Mouse (Mus musculus) gastrocnemius, adult 18-20 months (tissue): ENCODE results near the gene Prkn. TPM values are rescaled to one million over a fixed set of nuclear protein-coding genes. Genes with fewer than 3 reads are reported as not detected.
A peak's percentile ranks its signal among the peaks of the same experiment; 100 is the strongest.

ENCODE experiments used
- DNase-seq: peaks from one replicate; pipeline ENCODE4 v3.0.0; 2021; ENCODE audit warnings: low spot score
- total RNA-seq, 2 experiments: library from RNA; stranded (reverse); gene quantifications; 2 replicates each; pipeline ENCODE4 v1.2.3; 2021

The Prkn gene
- total RNA-seq, 2 experiments from 2014 or later: 23.1 to 23.8 TPM

DNA sequence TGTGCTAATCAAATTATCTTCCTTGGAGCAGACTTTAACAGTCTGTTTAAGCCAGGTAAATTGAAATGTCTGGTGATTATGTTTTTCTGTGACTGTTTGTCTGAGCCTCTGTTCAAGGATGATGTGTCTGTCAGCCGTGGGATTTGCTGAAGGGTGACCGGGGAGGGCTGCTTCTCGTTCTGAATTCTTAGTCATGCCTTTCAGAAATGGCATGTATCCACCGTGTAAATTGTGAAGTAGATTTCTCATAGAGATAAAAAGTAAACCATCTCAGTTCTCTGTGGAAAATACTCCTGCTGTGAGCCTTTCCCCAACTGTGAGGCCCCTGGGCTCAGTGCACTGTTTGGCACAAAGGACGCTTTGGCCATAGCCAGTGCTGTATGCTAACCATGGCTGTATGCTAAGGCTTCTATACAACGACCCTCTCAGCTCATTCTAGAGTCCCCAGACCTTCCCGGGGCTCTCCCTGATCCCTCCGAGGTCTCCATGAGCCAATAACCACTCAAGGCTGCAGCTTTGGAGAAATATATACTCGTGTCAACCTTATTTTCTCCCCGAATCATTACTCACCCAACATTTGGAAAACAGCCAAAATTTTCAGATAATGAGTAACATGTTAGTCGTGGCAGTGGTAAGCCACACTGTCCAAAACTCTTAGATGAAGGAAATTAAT lies 552.6 kb downstream of the Prkn start:
- DNase-seq: no peak

DNA sequence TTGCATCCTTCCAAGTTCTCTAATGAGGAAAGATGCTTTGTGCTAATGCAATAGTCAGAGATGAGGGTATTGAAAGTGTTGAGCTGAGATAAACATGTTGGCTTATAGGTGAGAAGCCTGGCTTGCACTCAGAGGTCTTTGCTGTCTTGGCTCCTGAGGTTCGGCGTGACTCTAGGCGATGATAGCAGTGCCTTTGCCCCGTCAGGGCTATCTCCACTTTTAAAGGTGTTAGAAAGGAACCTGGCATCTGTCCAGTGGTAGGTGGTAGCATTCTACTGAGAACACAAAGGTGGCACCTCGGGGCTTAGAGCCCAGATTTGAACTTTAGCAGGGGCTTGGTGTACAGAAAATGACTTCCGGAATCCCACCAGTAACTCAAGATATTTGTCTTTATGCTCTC lies 554.4 kb downstream of the Prkn start:
- DNase-seq: no peak

DNA sequence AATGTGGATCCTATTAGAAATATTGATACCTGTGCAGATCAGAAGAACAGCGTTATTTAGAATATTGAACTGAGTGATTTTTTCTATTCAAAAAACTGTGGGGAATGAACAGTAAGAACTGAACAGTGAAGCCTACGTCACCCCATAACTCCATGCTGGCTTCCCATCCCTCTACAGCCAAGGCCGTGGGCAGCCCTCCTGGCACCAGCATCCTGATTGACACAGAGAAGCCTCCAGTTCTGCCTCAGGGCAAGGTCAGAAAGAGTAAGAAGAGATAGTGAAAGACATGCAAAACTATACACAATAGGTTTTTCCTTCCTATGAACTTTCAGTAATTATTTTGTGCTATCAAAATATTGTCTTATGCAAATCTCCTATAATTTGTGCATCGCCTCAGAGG lies 557.5 kb downstream of the Prkn start:
- no peak for DNase-seq

DNA sequence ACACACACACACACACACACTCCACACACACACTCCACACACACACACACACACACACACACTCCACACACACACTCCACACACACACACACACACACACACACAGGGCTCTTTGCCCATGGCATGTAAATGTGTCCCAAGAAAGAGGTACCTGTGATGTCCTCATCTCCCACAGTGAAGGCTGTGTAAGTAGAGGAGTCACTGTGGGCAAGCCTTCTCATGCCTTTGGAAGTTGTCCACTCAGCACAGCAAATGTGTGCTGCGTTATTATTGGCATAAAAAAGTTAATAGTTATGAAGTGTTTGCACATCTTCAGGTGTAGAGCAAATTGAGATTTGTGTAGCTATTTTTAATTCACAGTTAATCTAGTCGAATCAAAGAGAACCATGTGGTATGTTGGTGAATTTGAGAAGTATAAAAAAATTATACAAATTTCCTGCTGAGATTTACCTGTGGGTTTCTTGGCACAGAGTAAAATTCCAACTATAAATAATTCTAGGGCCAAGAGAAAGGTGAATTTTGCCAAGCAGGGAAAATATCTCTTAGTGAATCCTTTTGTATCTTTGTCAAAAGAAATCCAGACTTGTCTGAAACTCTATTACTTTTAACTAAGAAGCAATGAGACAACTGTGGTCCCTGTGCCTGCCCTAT lies 562.2 kb downstream of the Prkn start:
- DNase-seq: no peak

DNA sequence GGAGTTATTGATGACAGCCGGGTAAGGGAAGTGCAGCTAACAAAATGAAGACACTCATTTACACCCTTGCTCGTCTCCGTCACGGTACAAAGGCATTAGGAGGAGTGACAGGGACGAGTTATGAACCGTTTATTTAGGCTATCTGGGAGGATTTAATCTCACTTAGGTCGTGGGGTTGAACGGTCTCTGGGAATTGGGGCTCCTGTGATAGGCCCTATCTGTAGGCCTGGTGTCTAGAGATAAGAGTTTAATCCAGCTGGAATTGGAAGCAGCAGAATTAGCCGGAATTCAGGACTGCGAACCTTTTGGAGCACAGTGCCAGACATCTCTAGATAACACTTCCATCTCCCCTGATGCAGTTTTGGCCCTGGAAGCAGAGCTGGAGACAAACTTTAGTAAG lies 571.2 kb downstream of the Prkn start:
- DNase-seq: no peak

DNA sequence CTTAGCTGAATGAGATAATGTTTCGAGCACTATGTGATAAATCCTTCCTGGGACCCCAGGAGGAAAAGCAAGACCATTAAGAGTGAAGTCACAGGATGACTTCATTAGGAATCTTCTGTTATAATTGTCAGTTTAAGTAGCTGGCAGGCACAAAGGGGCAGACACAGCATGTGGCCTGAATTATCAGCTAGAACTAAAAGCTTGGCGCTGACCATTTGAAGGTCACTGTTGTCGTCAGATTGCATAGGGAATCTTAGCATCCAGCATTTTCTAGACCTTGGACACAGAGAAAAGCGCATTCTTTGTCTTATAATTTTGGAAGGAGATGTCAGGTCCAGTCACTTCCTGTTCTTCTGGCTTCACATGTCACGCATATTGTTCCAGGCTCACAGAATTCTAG lies 573.5 kb downstream of the Prkn start:
- DNase-seq: no peak

DNA sequence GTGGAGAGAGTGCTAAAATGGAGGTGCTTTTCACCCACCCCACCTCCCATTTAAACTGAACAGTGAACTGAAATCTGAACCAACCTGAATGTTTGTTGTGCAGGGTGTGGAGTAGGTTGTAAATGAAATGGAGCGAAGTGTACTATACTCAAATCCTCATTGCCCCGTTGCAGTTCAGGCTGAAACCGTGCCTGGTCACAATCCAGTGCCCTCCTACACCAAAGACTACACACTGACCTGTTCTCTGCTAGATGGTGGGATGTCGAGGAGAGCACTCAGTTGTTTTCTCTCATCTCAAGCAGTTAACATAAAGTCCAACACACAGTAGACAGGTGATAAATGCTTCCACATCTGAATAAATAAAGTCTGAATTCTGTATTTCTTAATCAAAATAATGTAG lies 574.1 kb downstream of the Prkn start:
- no peak for DNase-seq

DNA sequence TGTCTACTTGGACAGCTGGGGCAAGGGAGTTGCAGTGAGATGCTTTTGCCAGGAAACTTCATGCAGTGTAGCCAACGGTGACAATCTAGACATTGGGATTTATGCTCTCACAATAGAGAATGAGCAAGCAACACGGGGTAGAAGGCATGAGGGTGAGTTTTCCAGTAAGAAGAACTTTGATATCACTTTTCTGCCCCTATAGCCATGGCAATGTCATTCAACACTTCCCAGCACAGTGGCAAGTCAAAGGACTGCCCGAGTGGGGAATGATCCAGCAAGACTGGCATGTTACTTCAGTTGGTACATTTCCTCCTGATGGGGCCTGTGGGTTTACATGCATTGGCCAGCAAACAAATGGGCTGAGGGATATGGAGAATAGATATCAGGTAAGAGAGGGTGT lies 577.0 kb downstream of the Prkn start:
- no peak for DNase-seq

DNA sequence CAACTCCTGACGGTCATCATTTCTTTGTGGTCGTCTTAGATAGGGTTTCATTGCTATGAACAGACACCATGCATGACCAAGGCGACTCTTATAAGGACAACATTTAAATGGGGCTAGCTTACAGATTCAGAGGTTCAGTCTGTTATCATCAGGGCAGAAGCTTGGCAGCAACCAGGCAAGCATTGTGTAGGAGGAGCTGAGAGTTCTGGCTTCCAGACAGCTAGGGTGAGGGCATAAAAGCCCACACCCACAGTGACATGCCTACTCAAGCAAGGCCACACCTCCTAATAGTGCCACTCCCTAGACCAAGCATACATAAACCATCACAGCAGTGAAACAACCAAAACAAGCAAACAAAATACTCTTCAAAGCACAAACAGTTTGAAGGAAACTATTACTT lies 579.3 kb downstream of the Prkn start:
- DNase-seq: no peak

DNA sequence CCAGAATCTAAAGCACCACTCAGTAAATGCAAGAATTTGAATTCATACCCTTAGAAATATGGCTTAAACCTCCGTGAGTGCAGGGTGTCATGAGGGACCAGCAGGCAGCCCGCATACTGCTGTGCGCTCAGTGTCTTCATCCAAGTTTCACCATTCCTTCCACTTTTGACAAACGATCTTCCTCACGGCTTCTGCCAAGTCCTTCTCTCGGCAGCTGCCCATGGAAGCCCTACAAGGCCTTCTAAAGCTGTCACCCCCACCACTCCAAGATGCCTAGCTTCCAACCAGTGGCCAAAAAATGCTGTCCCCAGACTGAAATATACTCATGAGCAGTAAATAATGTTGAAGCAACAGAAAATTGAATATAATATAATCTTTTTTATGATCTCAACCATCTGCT lies 580.7 kb downstream of the Prkn start:
- peak; percentile 21 for DNase-seq

DNA sequence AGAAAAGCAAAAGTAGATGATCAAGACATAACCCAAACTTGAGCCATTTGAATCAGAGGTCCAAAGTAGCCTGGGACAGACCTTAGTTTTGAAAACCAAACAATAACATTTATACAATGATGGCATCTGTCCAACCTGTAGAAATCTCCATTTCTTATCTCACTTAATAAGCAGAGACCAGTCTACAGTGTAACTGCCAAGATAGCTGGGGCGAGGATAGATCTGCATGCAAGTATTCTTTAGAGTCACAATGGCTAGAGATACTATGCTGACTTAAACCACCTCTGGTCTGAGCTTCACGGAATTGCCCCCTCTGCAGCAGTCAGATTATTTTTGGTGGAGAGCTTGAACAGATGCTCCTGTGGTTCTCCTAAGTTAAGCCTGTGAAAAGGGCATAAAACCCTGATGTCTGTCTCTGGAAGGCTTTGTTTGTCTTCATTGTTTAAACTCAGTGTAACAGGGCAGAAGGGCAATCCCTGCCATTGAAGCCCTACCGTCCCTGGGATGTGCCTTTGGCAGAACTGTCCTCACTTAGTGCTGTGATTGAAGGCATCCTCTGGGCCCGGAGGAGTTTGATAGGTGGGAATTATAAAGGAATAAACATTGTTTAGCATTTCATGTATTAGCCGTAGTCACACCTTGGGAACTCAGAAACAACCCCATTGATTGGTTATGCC lies 581.2 kb downstream of the Prkn start:
- DNase-seq: no peak

DNA sequence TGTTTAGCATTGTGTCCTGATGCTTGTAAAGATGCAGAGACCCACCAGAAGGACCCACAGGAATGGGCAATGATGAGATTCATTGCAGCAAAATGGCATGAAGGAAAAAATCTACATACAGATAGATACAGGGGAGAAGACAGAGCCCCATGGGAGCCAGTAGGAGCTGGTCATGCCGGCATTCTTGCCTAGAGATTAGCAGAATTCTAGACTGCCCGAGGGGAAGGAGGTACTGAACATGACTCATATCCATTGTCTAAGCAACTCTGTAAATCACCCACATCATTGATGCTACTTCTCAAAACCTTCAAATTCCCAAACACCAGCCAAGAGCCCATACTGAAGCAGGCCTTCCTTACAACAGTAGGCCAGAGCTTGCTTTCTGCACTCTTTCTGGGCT lies 591.1 kb downstream of the Prkn start:
- no peak for DNase-seq

DNA sequence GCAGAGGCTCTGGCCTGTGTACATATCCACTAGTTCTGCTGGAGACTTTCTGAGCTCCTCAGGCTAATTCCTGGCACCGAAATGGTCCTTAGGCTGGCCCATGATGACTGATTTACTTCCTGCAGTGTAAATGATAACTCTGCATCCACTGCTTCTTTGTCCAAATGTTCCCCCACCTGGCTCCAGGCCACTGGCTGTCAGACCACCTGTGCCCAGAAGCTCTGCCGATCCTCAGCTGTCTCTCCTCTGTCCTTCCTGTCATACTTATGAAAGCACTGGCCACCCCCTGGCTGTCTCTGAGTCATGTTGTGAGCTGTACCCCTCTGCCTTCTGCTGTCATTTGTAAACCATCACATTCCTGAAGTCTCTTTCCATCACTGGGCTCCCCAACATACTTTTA lies 592.4 kb downstream of the Prkn start:
- DNase-seq: no peak

DNA sequence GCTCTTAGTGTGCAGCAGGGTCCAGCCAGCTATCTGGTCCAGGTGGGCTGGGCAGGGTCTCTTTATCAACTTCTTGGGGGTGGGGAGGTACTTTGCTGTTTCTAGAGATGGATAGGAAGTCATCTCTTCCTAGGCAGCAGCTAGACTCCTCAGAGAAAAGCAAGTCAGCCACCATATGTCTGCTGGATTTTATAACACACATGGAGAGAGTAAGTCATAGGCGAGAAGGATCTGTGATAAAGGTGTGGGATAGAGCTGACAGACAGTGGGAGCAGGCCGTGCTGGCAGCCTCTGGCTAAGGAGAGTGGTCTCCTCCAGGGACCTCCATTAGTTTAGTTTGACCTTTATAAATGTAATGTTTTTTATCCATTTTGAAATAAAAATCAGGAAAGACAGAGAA lies 622.5 kb downstream of the Prkn start:
- no peak for DNase-seq

DNA sequence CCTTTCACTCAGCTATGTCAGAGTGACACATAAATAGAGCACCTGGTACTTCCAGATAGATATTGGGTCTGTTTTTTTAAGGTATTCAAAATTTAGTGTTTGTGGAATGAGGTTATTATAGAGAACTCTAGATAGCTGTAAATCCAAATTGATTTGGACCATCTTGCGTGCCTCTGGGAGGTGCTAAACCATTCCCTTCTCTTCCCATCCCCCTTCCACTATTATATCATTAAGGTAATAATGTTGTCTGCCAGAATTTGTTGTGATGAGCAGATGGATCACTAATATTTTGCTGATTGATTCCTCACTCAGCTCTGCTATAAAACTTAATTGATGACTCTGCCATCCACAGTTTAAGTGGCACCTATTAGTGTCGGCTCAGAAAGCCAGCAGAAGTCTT lies 625.9 kb downstream of the Prkn start:
- no peak for DNase-seq

DNA sequence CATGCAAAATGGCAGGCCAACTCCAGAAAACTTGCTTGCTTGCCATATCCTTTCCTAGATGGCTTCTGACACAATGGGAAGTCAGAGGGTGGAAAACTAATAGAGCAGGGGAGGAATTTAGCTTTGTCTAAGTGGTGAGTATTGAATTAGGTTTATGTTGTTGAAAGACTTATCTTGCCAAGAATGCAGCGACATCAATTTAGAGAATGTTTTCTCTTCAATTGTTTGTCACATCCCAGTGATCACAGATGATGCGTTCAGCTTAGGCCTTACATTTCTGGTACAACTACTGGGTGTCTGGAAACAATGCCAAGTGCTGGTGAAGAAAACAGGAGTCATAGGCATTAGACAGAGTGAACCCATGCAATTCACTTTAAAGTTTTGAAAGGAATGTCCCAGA lies 628.4 kb downstream of the Prkn start:
- no peak for DNase-seq

DNA sequence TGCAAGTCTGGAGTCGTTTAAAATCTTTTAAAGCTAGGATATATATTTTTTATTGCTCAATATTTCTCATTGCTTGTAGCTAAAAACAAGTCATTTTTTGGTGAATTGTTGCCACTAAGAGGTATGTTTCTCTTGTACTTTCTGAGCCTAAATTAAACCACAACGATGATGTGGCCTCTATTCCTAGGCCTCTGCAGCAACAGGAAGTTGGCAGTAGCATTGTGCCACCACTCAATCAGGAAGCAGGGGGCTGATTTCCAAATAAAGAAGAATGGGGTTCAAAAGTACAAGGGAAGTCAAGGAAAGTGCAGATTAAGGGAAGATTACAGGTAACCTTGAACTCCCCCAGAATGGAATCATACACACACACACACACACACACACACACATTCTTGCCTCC lies 642.8 kb downstream of the Prkn start:
- DNase-seq: no peak

DNA sequence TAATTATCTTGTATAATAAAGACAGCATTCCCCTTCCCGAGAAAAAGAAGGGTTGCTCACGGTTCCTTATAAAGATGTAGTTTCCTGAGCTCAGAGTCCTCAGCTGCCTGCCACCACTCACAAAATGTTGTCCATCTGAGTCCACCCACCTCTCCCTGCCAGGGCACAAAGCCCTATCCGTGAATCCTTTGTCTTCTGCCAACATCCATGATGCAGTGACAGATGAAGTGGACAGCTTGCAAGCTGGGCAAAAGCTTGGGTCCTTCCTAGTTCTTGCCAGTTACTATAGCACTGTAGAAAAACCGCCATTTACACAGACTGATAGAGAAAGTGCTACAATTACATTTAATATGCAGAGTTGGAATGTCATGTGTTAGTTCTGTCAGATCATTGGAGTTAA lies 649.9 kb downstream of the Prkn start:
- DNase-seq: no peak

DNA sequence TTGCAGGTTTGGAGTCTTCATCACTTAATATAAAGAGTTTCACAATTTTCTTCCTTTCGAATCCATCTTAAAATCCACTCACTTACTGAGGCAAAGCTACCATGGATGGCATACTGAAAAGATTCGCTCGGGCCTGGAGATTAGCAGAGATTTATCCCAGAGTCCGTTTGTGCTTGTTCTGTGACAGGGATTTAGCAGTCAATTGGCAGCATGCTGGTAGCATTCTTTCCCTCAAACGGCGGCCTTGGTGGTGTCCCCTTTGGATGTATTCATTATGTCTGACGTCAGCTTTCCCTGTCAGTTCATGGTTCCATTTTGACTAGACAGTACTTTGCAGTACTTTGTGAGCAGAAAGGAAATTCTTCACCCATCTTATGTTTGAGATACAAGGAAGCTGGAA lies 662.4 kb downstream of the Prkn start:
- no peak for DNase-seq

DNA sequence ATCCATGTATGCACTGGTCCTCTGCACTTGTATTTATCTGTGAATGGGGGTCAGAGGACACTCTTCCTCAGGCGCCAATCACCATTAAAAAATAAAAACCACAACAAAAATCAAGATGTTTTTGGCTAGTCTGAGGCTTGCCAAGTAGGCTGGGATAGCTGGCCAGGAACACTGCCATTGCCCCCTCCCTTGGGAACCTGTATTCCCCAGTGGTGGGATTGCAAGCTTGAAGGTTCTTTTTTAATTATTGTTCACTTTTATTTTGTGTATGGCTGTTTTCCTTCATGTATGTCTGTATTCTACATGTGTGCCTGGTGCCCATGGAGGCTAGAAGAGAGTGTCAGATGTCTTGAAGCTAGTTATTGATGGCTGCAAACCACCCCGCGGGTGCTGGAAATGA lies 664.3 kb downstream of the Prkn start:
- DNase-seq: no peak

DNA sequence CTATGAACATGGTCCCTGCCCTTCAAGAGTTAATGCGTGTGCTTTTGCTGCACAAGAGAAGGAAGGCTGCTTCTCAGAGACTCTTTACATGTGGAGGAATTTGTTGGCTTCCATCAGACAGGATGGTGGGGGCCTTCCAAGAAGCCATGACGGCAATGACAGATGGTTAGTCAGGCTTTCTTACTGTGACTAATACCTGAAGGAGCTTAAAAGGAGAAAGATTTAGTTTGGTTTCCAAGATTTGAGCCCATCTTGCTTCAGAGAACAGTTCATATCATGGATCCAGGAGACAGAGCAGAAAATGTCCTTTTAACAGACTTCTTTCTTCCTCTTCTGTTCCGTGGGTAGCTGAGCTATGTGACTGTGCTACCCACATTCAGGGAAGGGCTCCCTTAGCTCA lies 666.9 kb downstream of the Prkn start:
- DNase-seq: no peak

DNA sequence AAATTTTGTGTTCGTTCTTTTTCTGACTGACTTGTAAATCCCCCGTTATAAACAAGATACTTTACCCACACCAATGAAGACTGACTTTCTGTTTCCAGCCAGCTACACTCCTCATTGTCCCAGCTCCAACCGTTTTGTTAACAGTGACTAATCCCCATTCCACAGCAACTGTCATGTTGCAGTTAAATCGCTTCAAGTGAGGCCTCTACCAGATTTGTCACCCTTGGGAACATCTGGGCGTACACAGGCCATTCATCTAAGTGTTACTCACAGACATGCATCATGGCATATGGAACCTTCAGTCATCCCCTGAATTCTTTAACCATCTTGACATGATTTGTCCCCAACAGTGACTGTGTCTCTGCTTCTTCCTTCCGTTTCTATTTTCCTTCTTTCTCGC lies 669.9 kb downstream of the Prkn start:
- DNase-seq: no peak
